Mouse (Mus musculus): ENCODE results near the gene Ppm1b. TPM values are rescaled to one million over a fixed set of nuclear protein-coding genes. Genes with fewer than 3 reads are reported as not detected.

Ppm1b gene
- total RNA-seq, 2 experiments from 2014 or later, result 140 to 145 TPM

DNA sequence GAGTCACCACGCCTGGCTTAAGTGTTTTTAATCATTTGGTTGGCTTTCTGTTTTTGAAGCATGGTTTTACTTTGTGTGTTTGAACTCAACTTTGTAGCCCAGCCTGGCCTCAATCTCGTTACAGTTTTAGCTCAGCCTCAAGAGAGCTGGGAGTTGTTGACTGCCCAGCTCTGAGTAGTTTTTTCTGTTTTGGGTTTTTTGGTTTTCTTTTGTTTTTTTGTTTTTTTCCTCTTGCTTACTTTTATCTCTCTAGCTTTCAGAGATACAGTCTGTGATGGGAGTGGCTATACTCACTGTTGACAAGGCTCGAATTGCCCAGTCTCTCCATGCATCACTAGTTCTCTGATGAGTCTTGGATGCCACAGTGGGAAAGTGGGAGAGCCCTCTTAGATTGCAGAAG is 63.8 kb downstream of the Ppm1b start:
- no peak for DNase-seq (ENCODE audit: low spot score in 2 of 2)

DNA sequence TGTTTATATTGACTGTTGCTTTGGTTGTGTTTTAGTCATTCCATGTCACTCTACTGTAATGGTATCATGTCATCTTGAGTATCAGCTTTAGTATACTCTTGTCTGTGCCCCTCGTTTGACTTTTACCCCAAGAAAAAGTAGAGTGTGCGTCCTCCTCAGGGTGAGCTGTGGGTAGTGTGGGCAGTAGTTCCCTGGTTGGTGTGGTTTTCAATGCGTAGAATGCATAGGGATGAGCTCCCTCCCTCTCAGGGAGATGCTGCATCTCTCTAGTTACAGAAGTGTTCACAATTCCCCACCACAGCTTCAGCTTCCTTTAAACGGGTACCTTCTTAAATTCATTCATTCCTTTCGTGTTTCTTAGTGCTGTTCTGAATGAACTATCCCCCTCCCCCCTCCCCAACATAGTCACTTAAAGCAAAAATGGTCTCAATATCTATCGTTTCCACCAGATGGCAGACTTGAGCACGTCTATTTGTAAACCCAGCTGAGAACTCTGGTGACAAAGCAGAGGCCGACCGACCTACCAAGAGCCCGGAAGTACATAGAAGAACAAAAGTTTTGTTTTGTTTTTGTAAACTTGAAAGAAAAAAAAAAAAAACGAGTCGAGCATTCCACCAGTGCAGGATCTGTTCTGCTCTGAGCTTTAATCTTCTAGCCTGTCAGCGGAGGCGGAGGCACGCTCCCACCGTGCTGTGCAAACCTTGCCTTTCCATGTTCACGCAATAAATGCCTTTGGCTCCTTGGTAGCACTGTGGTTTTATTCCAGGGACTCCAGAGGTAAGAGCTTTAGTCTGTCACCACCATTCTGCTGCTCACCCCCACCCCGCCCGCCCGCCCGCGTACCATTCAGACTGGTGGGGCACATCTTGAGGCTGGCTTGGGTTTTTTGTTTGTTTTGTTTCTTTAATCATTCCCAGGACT is 67.0 kb downstream of the Ppm1b start:
- DNase-seq (ENCODE audit: low spot score in 2 of 2), result peak; percentile 54 to 62

DNA sequence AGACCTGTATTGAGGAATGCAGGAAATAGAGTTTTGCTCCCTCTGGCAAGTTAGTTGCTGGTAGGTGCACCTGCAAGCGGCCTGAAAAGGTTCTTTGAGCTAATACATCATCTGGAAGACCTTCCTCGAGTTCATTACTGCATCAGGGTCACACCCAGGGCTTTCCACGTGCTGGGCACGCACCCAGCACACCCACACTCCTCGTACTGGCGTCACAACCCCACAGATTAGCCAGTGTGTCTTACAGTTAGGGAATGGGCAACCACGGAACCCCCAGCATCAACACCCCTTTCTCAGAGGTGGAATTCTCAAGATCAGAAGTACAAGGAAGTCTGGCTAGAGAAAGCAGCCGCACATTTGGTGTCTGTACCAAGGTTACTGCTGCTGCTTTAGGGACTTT is 67.7 kb downstream of the Ppm1b start:
- DNase-seq (ENCODE audit: low spot score in 2 of 2), result no peak

DNA sequence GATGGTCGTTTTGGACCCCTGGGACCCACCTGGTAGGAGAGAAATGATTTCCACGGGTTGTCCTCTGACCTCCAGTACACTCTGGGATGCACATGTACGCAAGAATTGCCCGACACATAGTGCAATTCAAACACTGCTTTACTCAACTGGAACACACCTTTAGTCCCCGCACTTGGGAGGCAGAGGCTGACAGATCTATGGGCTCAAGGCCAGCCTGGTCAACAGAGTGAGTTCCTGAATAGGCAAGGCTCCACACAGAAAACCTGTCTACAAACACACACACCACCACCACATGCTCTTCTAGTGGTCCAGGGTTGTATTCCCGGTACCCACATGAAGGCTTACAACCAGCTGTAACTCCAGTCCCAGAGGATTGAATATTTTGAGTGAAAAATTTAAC is 68.6 kb downstream of the Ppm1b start:
- no peak for DNase-seq (ENCODE audit: low spot score in 2 of 2)

DNA sequence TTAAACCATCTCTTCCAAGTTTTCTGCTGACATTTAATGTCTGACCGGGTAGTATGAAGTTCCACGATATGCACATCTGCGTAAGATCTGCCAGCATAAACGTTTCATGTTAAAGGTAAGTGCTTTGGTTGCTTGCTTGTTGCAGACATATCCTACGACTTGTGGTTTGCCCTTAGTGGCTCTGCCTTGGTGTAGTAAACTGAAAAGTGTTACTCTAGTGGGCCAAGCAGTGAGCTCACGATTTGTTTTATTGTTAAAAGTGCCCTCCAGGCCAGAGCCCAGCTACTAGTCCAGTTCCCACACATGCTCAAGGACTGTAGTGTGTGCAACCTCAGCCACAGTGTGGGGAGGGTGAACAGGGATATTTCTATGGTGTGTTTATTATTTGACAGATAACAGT is 69.9 kb downstream of the Ppm1b start:
- no peak for DNase-seq (ENCODE audit: low spot score in 2 of 2)

DNA sequence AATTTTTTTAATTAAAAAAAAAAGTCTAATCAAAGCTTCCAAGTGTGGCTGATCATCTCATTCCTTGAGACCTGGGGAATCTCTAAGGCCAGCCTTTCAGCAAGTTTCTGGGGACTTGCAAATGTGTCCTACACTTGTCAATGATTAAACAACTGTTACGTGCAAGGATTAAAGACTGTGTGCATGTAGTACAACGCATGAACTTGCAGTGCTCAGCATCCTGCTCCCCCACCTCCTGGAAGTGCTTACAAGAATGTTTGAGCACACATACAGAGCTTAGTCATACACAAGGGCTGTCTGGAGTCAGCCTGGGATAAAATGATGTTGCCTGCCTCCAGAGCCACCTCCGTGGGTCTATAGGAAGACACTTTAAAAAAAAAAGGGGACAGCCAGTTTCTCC is 70.7 kb downstream of the Ppm1b start:
- DNase-seq (ENCODE audit: low spot score in 2 of 2), result no peak

DNA sequence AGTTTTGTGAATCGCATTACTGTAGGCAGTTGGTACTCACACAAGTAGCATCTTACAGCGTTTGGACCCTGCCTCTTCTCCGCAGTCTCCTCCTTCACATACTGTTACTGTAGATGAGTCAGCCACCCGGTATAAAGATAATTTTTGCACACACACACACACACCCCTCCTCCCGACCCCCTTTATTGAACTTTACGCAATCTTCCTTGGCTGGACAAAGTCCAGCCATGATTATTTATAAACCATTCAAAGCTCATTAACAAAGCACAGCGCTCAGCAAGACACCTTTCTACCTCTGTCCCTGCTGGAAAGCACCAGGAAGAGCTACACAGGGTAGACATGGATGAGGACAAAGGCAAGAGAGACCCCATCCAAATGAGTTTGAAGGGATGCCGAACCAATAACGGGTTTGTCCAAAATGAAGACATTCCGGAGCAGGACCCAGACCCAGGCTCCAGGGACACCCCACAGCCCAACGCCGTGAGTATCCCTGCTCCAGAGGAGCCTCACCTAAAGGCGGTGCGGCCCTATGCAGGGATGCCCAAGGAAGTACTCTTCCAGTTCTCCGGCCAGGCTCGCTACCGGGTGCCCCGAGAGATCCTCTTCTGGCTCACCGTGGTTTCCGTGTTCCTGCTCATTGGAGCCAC is 71.7 kb downstream of the Ppm1b start, which contains the start of gene Slc3a1:
Gene Slc3a1 (plus strand): TSS at position 284 of the 647 bp plus-strand sequence.
- no peak for DNase-seq (ENCODE audit: low spot score in 2 of 2)

DNA sequence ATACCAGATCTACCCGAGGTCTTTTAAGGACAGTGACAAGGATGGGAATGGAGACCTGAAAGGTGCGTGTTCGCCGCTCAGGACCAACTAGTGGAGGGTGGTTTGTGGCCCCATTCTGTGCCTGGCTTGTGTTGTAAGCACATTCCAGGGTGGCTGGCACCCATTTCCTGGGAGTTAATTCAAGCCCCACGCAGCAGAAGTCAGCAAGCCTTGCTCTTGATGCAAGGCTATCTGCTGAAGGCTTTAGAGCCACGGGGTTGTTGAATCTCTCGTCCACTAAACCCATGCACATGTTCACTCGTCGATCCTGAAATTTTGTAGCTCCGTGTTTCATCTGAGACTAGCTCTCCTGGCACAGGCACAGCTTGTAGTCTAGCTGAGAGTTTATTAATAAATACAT is 72.3 kb downstream of the Ppm1b start:
- no peak for DNase-seq (ENCODE audit: low spot score in 2 of 2)

DNA sequence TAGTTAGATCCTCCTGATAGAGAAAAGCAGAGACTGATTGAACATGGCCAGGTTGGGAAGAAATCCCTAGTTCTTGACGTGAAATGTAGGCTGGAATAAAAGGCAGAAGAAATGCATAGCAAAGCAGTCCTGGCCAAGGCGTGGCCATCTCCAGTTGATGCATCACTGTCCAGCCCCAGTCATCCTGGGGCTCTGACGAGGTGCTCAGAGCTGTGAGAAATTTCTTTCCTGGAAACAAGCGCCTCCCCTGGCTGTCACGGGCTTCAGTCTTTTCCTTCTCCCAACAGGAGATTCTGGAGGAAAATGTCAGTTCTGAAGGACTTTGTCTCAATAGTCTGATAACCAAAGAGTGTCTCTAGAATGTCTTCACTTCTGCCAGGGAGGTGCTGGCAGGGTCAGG is 74.1 kb downstream of the Ppm1b start:
- no peak for DNase-seq (ENCODE audit: low spot score in 2 of 2)

DNA sequence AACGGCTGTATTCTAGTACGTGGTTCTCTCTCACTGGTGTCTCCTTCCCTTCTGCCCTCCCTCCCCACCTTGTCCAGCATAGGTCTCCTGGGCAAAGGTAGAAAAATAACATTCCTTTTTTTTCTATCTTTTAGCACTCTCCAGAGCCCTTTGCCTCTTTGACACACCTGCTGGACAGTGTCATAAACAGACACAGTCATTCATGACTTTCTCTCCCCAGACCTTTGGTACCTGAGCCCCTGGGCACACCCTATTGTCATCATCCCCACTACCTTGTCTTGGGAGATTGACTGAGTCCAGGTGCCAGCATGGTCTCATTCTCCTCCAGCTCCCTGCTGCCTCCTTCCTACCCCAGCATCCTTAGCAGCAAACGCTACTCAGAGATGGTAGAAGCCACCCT is 76.5 kb downstream of the Ppm1b start:
- DNase-seq (ENCODE audit: low spot score in 2 of 2), result no peak

DNA sequence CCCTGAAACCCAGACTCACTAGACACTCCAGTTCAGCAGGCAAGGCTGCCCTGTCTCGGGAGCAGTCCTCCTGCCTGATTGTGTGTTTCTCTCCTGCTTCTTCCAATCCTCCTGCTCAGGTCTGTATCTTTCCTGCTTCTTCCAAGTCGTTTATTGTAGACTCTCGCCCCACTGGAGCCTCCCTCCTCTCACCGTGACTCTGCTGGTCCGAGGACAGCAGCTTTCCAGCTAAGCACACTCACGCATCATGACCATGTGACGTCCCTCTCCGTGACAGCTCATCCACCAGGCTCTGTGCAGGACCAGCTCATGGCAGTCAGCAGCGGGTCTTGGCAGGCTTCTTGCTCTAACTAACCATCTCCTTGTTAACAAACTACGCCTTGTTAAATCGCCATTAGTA is 77.5 kb downstream of the Ppm1b start:
- DNase-seq (ENCODE audit: low spot score in 2 of 2), result peak; percentile 39 to 56

DNA sequence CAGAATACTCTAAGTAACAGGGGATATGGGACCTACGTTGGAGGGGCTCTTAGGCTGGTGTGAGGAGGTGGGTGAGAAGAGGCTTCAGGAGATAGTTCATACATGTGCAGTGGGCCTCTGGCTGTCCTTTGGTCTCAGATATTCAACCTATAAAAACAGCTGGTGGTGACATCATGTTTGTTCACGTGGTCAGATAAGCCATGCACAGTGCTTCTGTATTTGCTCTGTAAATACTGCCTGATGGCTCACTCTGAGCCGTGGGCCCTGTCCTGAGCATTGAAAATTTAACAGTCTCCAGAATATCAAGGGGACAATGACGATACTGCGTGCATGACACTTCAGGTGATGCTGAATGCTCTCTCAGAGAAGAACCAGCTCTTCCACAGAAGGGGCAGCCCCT is 81.3 kb downstream of the Ppm1b start:
- DNase-seq (ENCODE audit: low spot score in 2 of 2), result no peak

DNA sequence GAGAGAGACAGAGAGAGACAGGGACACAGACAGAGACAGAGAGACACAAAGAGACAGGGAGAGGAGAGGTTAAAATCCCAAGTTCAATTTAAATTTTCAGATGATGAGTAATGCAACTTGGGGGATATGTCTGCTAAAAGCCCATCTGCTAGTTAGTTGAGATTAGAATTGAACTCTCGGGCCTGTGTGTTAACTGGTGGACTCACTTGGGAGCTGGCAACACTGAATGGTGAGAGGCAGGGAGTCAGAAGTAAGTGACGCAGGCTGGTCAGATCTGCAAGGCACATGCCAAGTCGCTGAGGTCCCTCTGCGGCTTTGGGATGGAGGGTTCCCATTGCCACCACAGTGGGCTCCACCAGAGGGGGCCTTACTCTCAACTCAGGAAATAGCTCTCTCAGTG is 81.8 kb downstream of the Ppm1b start:
- no peak for DNase-seq (ENCODE audit: low spot score in 2 of 2)

DNA sequence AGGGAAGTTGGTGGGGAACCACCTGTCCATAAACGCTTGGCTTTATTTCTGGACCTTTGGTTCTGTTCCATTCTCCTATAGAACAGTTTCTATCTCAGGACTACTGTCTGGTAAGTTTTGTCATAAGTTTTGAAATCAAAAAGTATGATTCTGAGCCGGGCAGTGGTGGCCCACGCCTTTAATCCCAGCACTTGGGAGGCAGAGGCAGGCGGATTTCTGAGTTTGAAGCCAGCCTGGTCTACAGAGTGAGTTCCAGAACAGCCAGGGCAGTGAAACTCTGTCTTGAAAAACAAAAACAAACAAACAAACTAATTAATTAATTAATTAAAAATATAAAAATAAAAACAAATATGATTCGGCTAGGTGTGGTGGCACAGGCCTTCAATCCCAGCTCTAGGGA is 82.2 kb downstream of the Ppm1b start:
- no peak for DNase-seq (ENCODE audit: low spot score in 2 of 2)

DNA sequence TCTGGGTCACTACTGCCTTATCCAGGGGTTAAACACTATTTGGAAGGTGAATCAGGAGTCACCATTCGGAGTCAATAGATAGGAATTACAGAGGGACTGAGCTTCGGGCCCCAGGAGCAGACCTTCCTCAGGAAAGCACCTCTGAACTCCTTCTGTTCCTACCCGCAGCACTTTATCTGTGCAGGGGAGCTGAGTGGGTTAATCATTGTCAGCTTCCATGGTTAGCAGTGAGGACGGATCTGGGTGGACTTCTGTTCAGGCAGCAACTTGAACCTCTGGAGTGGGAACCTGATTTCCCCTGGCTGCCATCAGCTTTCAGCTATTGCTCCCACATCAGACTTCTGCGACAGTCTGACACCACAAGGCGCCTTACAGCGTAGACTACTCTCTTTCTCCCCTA is 84.4 kb downstream of the Ppm1b start:
- DNase-seq (ENCODE audit: low spot score in 2 of 2), result no peak

DNA sequence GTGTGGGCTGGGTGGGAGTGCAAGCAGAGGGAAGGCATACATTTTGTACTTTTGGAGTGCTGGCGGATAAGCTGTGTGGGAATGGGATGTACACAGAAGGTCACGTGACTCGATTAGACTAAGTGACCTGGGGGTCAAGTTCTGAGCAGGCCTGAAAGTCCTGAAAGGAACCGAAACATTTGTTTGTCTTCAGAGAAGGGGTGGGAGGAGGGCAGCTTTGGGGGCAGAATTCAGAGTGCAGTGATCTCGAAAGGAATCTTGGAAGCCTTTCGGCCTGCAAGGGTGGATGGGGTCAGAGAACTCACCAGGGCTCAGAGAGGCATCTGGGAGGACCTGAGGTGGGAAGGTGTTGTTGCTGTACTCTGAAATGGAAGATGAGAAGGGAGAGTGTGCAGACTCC is 85.9 kb downstream of the Ppm1b start:
- no peak for DNase-seq (ENCODE audit: low spot score in 2 of 2)

DNA sequence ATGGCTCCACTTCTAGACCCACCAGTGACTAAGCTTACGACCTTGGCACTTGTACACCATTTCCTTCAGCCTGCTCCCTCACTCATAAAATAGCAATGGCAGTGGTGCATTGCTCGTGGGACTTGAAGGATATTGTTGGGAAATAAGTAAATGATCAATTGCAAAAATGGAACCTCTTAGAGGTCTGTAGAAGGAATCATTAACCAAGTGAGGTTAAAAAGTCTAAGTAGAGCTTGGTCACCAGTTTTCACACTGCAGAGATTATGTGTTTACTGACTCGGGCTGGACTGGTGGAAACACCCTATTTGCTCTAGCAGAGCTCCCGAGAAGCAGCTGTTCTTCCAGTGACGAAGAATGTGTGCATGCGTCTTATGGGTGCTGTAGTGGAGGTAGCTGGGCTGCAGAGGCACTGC is 86.9 kb downstream of the Ppm1b start:
- DNase-seq (ENCODE audit: low spot score in 2 of 2), result no peak

DNA sequence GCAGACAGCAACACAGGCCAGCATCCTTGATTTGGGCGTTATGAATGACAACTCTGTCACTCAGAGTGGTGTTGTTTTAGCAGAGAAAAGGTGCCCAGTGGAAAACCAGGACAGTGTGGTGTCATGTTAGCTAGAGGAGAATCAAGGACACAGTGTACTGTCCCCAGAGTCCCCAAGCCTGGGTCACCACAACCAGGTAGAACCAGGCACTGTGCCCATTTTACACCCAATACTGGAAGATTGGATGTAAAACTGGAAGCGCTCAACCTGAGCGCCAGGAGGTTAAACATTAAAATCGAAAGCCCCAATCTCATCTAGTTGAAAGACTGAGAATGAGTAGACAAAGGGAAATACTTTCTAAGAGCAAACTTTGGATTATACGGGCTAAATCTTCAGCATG is 87.9 kb downstream of the Ppm1b start:
- no peak for DNase-seq (ENCODE audit: low spot score in 2 of 2)

DNA sequence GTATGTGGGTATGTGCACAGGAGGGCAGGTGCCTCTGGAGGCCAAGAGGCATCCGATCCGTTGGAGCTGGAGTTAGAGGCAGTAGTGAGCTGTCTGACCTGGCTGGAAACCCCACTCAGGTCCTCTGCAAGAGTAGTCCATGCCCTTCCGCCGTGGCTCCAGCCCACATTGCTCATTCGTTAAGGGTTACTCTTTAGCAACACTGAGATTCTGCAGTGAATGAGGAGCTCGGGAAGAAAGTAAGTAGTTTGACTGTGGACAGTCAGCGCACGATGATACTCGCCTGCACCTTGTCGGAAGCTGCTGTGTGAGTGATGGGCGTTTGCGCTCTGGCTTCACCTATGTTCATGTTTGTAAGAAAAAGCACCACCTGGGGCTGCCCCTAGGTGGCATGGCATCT is 88.6 kb downstream of the Ppm1b start:
- no peak for DNase-seq (ENCODE audit: low spot score in 2 of 2)

DNA sequence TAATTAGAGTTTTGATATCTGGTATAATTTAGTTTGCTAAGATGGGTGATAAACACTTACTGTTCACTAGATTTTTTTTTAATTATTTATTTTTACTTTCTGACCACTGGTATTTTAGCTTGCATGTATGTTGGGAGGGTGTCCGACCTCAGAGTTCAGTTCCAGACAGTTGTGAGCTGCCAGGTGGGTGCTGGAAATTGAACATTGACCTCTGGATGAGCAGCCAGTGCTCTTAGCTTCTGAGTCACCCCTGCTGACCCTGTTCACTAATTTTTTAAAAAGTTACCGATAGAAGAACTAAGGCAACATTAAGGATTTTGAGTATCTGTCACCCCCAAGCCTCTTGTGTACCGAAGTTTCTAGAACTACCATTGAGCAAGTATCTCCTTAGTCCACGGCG is 91.8 kb downstream of the Ppm1b start:
- no peak for DNase-seq (ENCODE audit: low spot score in 2 of 2)

DNA sequence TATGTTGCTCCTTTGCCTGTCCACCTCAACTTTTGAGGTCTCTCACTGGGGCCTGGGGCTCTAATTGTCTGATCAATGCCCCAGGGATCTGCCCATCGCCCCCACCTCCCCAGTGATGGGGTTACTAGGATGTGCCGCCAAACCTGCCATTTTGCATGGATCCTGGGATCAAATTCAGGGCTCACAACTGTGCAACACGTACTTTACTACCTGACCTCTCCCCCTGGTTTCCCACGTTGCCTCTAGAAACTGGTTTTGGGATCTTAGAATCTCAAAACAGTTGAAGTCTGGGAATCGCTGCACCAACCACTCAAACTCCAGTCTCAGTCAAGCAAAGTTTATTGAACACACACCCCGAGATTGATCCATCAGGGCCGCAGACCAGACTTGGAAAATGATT is 101.7 kb downstream of the Ppm1b start:
- DNase-seq (ENCODE audit: low spot score in 2 of 2), result no peak

DNA sequence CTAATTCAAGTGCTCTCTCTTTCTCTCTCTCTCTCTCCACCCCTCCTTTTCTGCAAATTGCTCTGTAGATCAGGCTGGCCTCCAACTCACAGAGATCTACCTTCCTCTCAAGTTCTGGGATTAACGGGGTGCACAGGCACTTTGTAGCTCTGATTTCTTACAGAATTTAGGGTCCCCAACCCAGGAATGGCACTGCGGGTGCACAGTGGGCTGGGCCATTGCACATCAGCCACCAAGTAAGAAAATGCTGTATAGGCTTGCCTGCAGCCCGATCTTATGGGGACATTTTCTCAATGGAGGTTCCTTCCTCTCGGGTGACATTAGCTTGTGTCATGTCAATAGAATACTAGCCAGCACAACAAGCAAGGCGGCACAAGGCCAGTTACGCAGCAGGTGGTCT is 102.6 kb downstream of the Ppm1b start:
- DNase-seq (ENCODE audit: low spot score in 2 of 2), result no peak

DNA sequence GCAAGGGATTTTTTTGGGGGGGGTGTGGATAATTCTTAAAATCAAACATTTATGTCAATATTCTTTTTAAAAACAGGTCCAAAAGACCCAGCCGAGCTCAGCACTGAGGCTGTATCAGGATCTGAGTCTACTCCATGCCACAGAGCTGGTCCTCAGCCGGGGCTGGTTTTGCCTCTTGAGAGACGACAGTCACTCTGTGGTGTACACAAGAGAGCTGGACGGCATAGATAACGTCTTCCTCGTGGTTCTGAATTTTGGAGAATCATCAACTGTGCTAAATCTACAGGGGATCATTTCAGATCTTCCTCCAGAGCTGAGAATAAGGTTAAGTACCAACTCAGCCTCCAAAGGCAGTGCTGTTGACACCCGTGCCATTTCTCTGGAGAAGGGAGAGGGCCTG is 107.0 kb downstream of the Ppm1b start:
- DNase-seq (ENCODE audit: low spot score in 2 of 2), result no peak

All from left cerebral cortex, adult 18-20 months (tissue).